Mouse (Mus musculus) stomach, postnatal 0 days (tissue): ENCODE measurements at regions not wholly inside any gene's neighbourhood (a gene's known extent, or its start where the extent isn't known, plus 50 kb on each side); places are given as distances from the start of the nearest gene placed in this dataset.
A peak's percentile ranks its signal among the peaks of the same experiment; 100 is the strongest.

Experiments
- ATAC-seq: fragments of 200-750 bp; cut with Nextera tagmentation; 2 replicates; pipeline ENCODE4 v1.8.0; 2017; ENCODE audit not compliant: low FRiP score, low TSS enrichment
- DNase-seq: peaks from one replicate; pipeline ENCODE4 v3.0.0-alpha.2; 2016; ENCODE audit warnings: low spot score
- H3K27ac ChIP-seq: fragments of 300-500 bp; sonication (generic); replicated peaks from 2 replicates; pipeline ENCODE4 v1.5.1; 2014; ENCODE audit warnings: mild to moderate bottlenecking, control low read depth
- H3K27me3 ChIP-seq: fragments of 300-500 bp; sonication (generic); 2 replicates; pipeline ENCODE4 v1.6.1; 2014; ENCODE audit warnings: low read length; ENCODE audit not compliant: control insufficient read depth, insufficient read depth
- H3K36me3 ChIP-seq: fragments of 300-500 bp; sonication (generic); 2 replicates; pipeline ENCODE4 v1.6.1; 2014; ENCODE audit warnings: low read length, mixed read lengths; ENCODE audit not compliant: control insufficient read depth, insufficient read depth
- H3K4me1 ChIP-seq: fragments of 300-500 bp; sonication (generic); replicated peaks from 2 replicates; pipeline ENCODE4 v1.6.1; 2014; ENCODE audit warnings: antibody characterized with exemption; ENCODE audit not compliant: control insufficient read depth, insufficient read depth
- H3K4me2 ChIP-seq: fragments of 300-500 bp; sonication (generic); replicated peaks from 2 replicates; pipeline ENCODE4 v1.6.1; 2014; ENCODE audit warnings: low read depth, mild to moderate bottlenecking, control low read depth, moderate library complexity
- H3K4me3 ChIP-seq: fragments of 300-500 bp; sonication (generic); 2 replicates; pipeline ENCODE4 v1.5.1; 2014; ENCODE audit warnings: low read depth, low read length, control low read depth
- H3K9ac ChIP-seq: fragments of 300-500 bp; sonication (generic); 2 replicates; pipeline ENCODE4 v1.6.1; 2014; ENCODE audit warnings: mild to moderate bottlenecking, low read length, control low read depth, mixed read lengths
- H3K9me3 ChIP-seq: fragments of 300-500 bp; sonication (generic); 2 replicates; pipeline ENCODE4 v1.6.1; 2016; ENCODE audit warnings: low read length; ENCODE audit not compliant: control insufficient read depth
- CTCF ChIP-seq: IDR thresholded peaks from 2 replicates; pipeline ENCODE4 v1.5.1; 2016; ENCODE audit warnings: antibody characterized with exemption, low read depth, mild to moderate bottlenecking, moderate library complexity
- EP300 ChIP-seq: optimal IDR thresholded peaks from 2 replicates; pipeline ENCODE3; 2016; ENCODE audit warnings: antibody characterized with exemption
- WGBS: fragments of 180-500 bp; shearing (Covaris S2); extraction: QIAGEN DNeasy Blood & Tissue Kit; methylation state at CpG from one replicate; pipeline ENCODE4 v1.1.7; 2014; 5-methylcytosine and 5-hydroxymethylcytosine counted together

GRCm38 (mm10) chr2:46442576-46442975 is 1325.4 kb upstream of the Zeb2 start:
- no peaks in the 10 kb centered on the region for H3K9me3 ChIP-seq
- no peaks in the 10 kb centered on the region for H3K4me1 ChIP-seq
- H3K9ac ChIP-seq = peak overlapping the region; percentile 23; the same call in 1 of the 2 replicates
- ATAC-seq (no peak), DNase-seq (no peak)
- 0 out of 2 replicates have a peak overlapping the region, but pooled peaks have one; percentile 0 for H3K4me3 ChIP-seq
- TF ChIP-seq EP300 = no peak
- TF ChIP-seq CTCF = no peak
- H3K4me2 ChIP-seq = peak overlapping the region; percentile 40
- H3K27me3 ChIP-seq = no peaks in the 10 kb centered on the region
- H3K27ac ChIP-seq = peak overlapping the region; percentile 85
- H3K36me3 ChIP-seq = no peaks in the 10 kb centered on the region
- 27% methylated on average over 6 of the region's 6 CpGs for WGBS

- TF ChIP-seq CTCF = no peak
- TF ChIP-seq EP300 = no peak
- Histone ChIP-seq H3K9me3 (no peaks in the 10 kb centered on the region), H3K27me3 (no peaks in the 10 kb centered on the region), H3K4me3 (no peak overlapping the region), H3K27ac (no peak overlapping the region), H3K9ac (no peak overlapping the region), H3K36me3 (no peaks in the 10 kb centered on the region), H3K4me1 (no peaks in the 10 kb centered on the region), H3K4me2 (no peak overlapping the region)
- no peak for ATAC-seq
- no peak for DNase-seq
- WGBS = 79% methylated on average over 8 of the region's 8 CpGs
These were observed 1324.7 kb upstream of the Zeb2 start for GRCm38 (mm10) chr2:46441927-46442326.

- no peaks in the 10 kb centered on the region for H3K4me1 ChIP-seq
- no peaks in the 10 kb centered on the region for H3K36me3 ChIP-seq
- H3K27ac ChIP-seq = no peak overlapping the region
- no peak overlapping the region for H3K4me2 ChIP-seq
- no peak for ATAC-seq
- H3K9me3 ChIP-seq = no peaks in the 10 kb centered on the region
- no peak for DNase-seq
- WGBS = 88% methylated on average over 5 of the region's 5 CpGs
- no peaks in the 10 kb centered on the region for H3K27me3 ChIP-seq
- H3K4me3 ChIP-seq = no peak overlapping the region
- no peak overlapping the region for H3K9ac ChIP-seq
- TF ChIP-seq EP300 (no peak), CTCF (no peak)
These were observed 1324.2 kb upstream of the Zeb2 start for GRCm38 (mm10) chr2:46441348-46441747.

GRCm38 (mm10) chr2:46440038-46440437 is 1322.8 kb upstream of the Zeb2 start:
- Histone ChIP-seq H3K4me1 (no peaks in the 10 kb centered on the region), H3K4me2 (no peak overlapping the region), H3K4me3 (no peak overlapping the region), H3K9me3 (no peaks in the 10 kb centered on the region), H3K27ac (no peak overlapping the region), H3K27me3 (no peaks in the 10 kb centered on the region), H3K36me3 (no peaks in the 10 kb centered on the region), H3K9ac (no peak overlapping the region)
- DNase-seq (no peak), ATAC-seq (no peak)
- TF ChIP-seq EP300 (no peak), CTCF (no peak)
- WGBS = 87% methylated on average over 2 of the region's 2 CpGs

DNA sequence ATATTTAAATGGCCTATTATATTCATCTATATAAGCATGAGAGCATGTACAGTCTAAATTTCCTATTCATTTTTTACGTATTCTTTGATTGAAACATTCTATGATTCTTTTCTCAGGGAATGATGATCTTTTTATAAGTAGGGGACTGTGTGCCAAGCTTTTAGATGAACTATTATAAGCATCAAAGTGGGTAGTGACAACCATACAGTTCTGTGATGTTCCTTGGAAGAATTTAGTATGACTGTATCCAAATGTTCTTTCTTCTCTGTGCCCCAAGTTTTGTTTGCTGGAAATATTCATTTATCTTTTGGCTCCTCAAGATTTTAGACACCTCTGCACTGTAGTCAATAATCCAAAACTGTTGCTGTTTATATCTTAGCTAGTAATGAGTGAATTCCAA is 1301.1 kb upstream of the Zeb2 start:
- Histone ChIP-seq H3K4me3 (no peak overlapping the region), H3K4me1 (no peaks in the 10 kb centered on the region), H3K27ac (no peak overlapping the region), H3K36me3 (no peaks in the 10 kb centered on the region), H3K27me3 (no peaks in the 10 kb centered on the region), H3K9ac (no peak overlapping the region), H3K4me2 (no peak overlapping the region), H3K9me3 (no peaks in the 10 kb centered on the region)
- ATAC-seq = no peak
- TF ChIP-seq CTCF = no peak
- no peak for TF ChIP-seq EP300
- DNase-seq = no peak
- WGBS = 94% methylated on average over 1 of the region's 1 CpGs

GRCm38 (mm10) chr2:46402373-46403114 is 1285.3 kb upstream of the Zeb2 start:
- WGBS = 87% methylated on average over 1 of the region's 1 CpGs
- no peak for ATAC-seq

More at GRCm38 (mm10) chr2:46402373-46403114, 1285.3 kb upstream of the Zeb2 start:
- no peaks in the 10 kb centered on the region for H3K36me3 ChIP-seq
- no peak overlapping the region for H3K4me2 ChIP-seq
- no peak overlapping the region for H3K4me3 ChIP-seq
- no peaks in the 10 kb centered on the region for H3K27me3 ChIP-seq
- H3K27ac ChIP-seq = no peak overlapping the region
- no peak overlapping the region for H3K9ac ChIP-seq
- TF ChIP-seq EP300 (no peak), CTCF (no peak)
- DNase-seq = no peak
- no peaks in the 10 kb centered on the region for H3K9me3 ChIP-seq
- H3K4me1 ChIP-seq = no peaks in the 10 kb centered on the region
